Mouse (Mus musculus) ovary, adult 10 weeks (tissue): Measurements from ENCODE around the gene Lbx1. TPM values are rescaled to one million over a fixed set of nuclear protein-coding genes. Genes with fewer than 3 reads are reported as not detected.

Experiments
- polyA plus RNA-seq: library from polyadenylated mRNA; stranded (reverse); fragments of 350-450 nt; fragmentation: Illumina TruSeq; extraction: RNeasy Lipid Tissue Mini Kit (QIAGEN cat#74804); gene quantifications from one replicate; pipeline ENCODE4 v1.2.3, GENCODE M21; 2014

Lbx1 gene
- polyA plus RNA-seq: 0.29 TPM

GRCm38 (mm10) chr19:45235766-45236362 lies at the start of gene Lbx1:
Gene Lbx1, minus strand, starts transcription at chr19:45235812.

Other genes with a start within 250 kb of the Lbx1 start
- 0.29 TPM for gene Sema4g, start 246.7 kb downstream of the Lbx1 start, polyA plus RNA-seq
- gene Twnk, start 230.1 kb downstream of the Lbx1 start, polyA plus RNA-seq: 8.5 TPM
- gene Mrpl43, start 229.4 kb downstream of the Lbx1 start, polyA plus RNA-seq: 9.9 TPM
- 14.3 TPM for gene Lzts2, start 221.4 kb downstream of the Lbx1 start, polyA plus RNA-seq
- 0.26 TPM for gene Pdzd7, start 190.1 kb downstream of the Lbx1 start, polyA plus RNA-seq
- gene Sfxn3, start 188.3 kb downstream of the Lbx1 start, polyA plus RNA-seq: 22.3 TPM
- gene Kazald1, start 160.6 kb downstream of the Lbx1 start, polyA plus RNA-seq: 1.5 TPM
- gene Tlx1, start 85.1 kb downstream of the Lbx1 start, polyA plus RNA-seq: not detected
- 22.7 TPM for gene Btrc, start 127.9 kb upstream of the Lbx1 start, polyA plus RNA-seq